Mouse (Mus musculus) lung, embryonic 16.5 days (tissue): ENCODE results near the gene Erc1. TPM values are rescaled to one million over a fixed set of nuclear protein-coding genes. Genes with fewer than 3 reads are reported as not detected.

Experiments
- ATAC-seq: fragments of 200-750 bp; cut with Nextera tagmentation; 2 replicates; pipeline ENCODE4 v1.8.0; 2017; ENCODE audit warnings: low read depth, mild to moderate bottlenecking, moderate library complexity
- H3K27ac ChIP-seq: fragments of 300-500 bp; sonication (generic); 2 replicates; pipeline ENCODE4 v1.5.1; 2014; ENCODE audit warnings: mild to moderate bottlenecking, control low read depth, low read length
- H3K27me3 ChIP-seq: fragments of 300-500 bp; sonication (generic); 2 replicates; pipeline ENCODE4 v1.6.1; 2014; ENCODE audit warnings: low read depth, low read length, mixed read lengths; ENCODE audit not compliant: control insufficient read depth, insufficient read depth
- H3K36me3 ChIP-seq: fragments of 300-500 bp; sonication (generic); 2 replicates; pipeline ENCODE4 v1.6.1; 2014; ENCODE audit warnings: low read length; ENCODE audit not compliant: control insufficient read depth, insufficient read depth
- H3K4me1 ChIP-seq: fragments of 300-500 bp; sonication (generic); replicated peaks from 2 replicates; pipeline ENCODE4 v1.6.1; 2014; ENCODE audit warnings: low read length, mixed read lengths; ENCODE audit not compliant: control insufficient read depth, insufficient read depth
- H3K4me2 ChIP-seq: fragments of 300-500 bp; sonication (generic); 2 replicates; pipeline ENCODE4 v1.6.1; 2014; ENCODE audit warnings: low read depth, low read length, control low read depth
- H3K4me3 ChIP-seq: fragments of 300-500 bp; sonication (generic); 2 replicates; pipeline ENCODE4 v1.5.1; 2014; ENCODE audit warnings: mild to moderate bottlenecking, low read length, control low read depth
- H3K9ac ChIP-seq: fragments of 300-500 bp; sonication (generic); 2 replicates; pipeline ENCODE4 v1.6.1; 2014; ENCODE audit warnings: low read length, control low read depth
- H3K9me3 ChIP-seq: fragments of 300-500 bp; sonication (generic); 2 replicates; pipeline ENCODE4 v1.6.1; 2016; ENCODE audit warnings: low read length; ENCODE audit not compliant: control insufficient read depth
- WGBS: fragments of 180-500 bp; shearing (Covaris S2); extraction: QIAGEN DNeasy Blood & Tissue Kit; methylation state at CpG from one replicate; pipeline ENCODE4 v1.1.7; 2014; 5-methylcytosine and 5-hydroxymethylcytosine counted together
- polyA plus RNA-seq: library from polyadenylated mRNA; unstranded; fragments of >200 nt; fragmentation: Nextera tagmentation; extraction: Ambion mirVana; gene quantifications from 2 replicates; pipeline ENCODE4 v1.2.1, GENCODE M21; 2015

Gene Erc1
- 14.2 and 14.4 TPM in 2 replicates for polyA plus RNA-seq

DNA sequence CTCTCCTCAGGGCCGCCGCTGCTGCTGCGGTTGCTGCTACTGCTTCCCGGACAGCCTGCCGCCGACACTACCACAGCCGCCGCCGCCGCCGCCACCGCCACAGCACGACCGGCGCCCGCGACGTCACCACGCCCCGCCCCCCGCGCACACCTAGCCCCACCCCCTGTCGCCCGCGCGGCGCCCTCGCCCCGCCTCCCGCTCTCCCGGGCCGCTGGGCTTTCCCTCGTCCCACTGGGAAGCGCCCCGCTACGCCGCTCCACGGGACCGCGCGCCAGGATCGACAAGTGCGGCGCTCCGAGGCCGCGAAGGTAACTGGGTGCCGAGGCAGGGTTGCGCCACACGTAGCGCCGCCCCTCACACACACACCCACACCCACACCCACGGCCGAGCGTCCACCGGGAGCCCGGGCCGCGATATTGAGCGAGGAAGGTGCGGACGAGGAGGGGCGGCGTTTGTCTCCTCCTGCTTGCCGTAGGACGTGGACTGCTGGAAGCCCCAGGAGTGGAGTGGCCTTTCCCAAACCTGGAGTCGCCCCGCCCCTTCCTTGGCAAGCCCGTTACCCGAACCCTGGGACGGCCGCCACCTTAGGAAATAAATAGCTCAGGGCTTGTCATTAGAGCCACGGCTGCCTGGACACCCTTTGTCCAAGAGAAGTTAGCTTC, at the start of gene Erc1:
Gene Erc1 (minus strand): TSS at position 134 of the 662 bp plus-strand sequence.
- peaks cover 13% of the 10 kb centered on the region for H3K4me1 ChIP-seq
- ATAC-seq, result peak; percentile 98
- peak within 1 kb of the TSS; percentile 93 for H3K9ac ChIP-seq

GRCm38 (mm10) chr6:119892711-119893110, 44.7 kb upstream of the Erc1 start:
- ATAC-seq, result no peak
- Histone ChIP-seq H3K9ac (no peak overlapping the region), H3K27me3 (no peaks in the 10 kb centered on the region; the same call in 1 of the 2 replicates), H3K4me3 (no peak overlapping the region), H3K27ac (no peak overlapping the region), H3K9me3 (no peaks in the 10 kb centered on the region), H3K36me3 (no peaks in the 10 kb centered on the region), H3K4me2 (no peak overlapping the region), H3K4me1 (no peaks in the 10 kb centered on the region)
- 77% methylated on average over 7 of the region's 7 CpGs for WGBS

More for the DNA sequence above, at the start of gene Erc1:
- peak within 1 kb of the TSS; percentile 92 for H3K4me2 ChIP-seq
- H3K27me3 ChIP-seq, result no peaks in the 10 kb centered on the region
- H3K27ac ChIP-seq, result peak within 1 kb of the TSS; percentile 96
- H3K9me3 ChIP-seq, result no peaks in the 10 kb centered on the region
- peak within 1 kb of the TSS; percentile 97 for H3K4me3 ChIP-seq
- no peaks in the 10 kb centered on the region for H3K36me3 ChIP-seq
- under 1% methylated on average over 42 of the region's 73 CpGs for WGBS

GRCm38 (mm10) chr6:119883151-119883550, 35.2 kb upstream of the Erc1 start:
- Histone ChIP-seq H3K4me2 (no peak overlapping the region), H3K4me1 (no peaks in the 10 kb centered on the region), H3K9ac (no peak overlapping the region), H3K36me3 (no peaks in the 10 kb centered on the region), H3K27me3 (no peaks in the 10 kb centered on the region), H3K9me3 (no peaks in the 10 kb centered on the region), H3K27ac (no peak overlapping the region), H3K4me3 (no peak overlapping the region)
- WGBS, result 44% methylated on average over 7 of the region's 7 CpGs
- no peak for ATAC-seq

GRCm38 (mm10) chr6:119864341-119865034, 16.5 kb upstream of the Erc1 start:
- no peak overlapping the region for H3K4me2 ChIP-seq
- no peaks in the 10 kb centered on the region for H3K36me3 ChIP-seq
- H3K27ac ChIP-seq, result no peak overlapping the region
- no peaks in the 10 kb centered on the region for H3K9me3 ChIP-seq
- H3K4me3 ChIP-seq, result no peak overlapping the region
- no peaks in the 10 kb centered on the region for H3K27me3 ChIP-seq
- 79% methylated on average over 11 of the region's 11 CpGs for WGBS
- no peaks in the 10 kb centered on the region for H3K4me1 ChIP-seq
- no peak for ATAC-seq
- H3K9ac ChIP-seq, result no peak overlapping the region

DNA sequence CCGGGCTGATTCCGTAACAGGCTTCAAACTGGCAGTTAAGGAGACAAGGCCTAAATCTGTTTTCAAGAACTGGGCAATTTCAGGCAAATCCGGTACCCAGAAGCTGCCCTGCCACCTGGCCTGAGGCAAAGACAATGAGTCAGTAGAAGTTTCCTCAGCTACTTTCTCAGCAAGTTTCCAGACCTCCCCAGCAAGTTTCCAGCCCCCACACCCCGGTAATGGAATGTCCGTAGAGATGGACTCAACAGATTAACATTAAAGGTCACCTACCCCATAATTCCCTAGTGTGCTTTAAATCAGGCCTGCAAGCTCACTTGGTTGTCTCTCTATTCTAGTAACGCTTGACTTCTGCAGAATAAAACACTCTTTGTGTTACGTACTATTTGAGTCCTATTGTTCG, 13.6 kb upstream of the Erc1 start:
- Histone ChIP-seq H3K27ac (no peak overlapping the region), H3K4me1 (no peaks in the 10 kb centered on the region), H3K4me2 (no peak overlapping the region), H3K27me3 (no peaks in the 10 kb centered on the region), H3K36me3 (no peaks in the 10 kb centered on the region), H3K9ac (no peak overlapping the region), H3K9me3 (no peaks in the 10 kb centered on the region), H3K4me3 (no peak overlapping the region)
- 81% methylated on average over 8 of the region's 8 CpGs for WGBS
- ATAC-seq, result no peak

- H3K4me1 ChIP-seq, result no peaks in the 10 kb centered on the region
- no peak overlapping the region for H3K4me2 ChIP-seq
- H3K27me3 ChIP-seq, result no peaks in the 10 kb centered on the region
- no peak overlapping the region for H3K4me3 ChIP-seq
- 84% methylated on average over 2 of the region's 2 CpGs for WGBS
- no peaks in the 10 kb centered on the region for H3K9me3 ChIP-seq
- no peaks in the 10 kb centered on the region for H3K36me3 ChIP-seq
- H3K9ac ChIP-seq, result no peak overlapping the region
- no peak for ATAC-seq
- H3K27ac ChIP-seq, result no peak overlapping the region
Measured at GRCm38 (mm10) chr6:119860236-119860635, 12.3 kb upstream of the Erc1 start.

DNA sequence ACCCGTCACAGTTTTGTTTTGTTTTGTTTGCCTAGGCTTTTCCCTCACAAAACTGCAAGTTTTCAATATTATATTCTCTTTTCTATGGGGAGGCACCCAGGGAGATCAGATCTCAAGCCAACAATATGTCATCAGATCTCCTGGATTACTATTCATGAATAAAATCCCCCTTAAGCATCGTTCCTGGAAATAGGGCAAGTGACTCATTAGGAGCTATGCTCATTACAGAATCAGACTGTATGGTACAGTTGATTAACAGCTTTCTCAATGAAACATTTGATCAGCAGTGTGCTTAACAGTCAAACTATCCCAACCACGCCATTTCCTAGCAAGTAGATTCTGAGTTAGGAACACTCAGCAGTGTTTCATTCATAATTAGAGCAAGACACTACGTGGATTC, 7.5 kb upstream of the Erc1 start:
- Histone ChIP-seq H3K4me1 (no peaks in the 10 kb centered on the region), H3K9ac (no peak overlapping the region), H3K27me3 (no peaks in the 10 kb centered on the region), H3K4me3 (no peak overlapping the region), H3K36me3 (no peaks in the 10 kb centered on the region), H3K4me2 (no peak overlapping the region), H3K9me3 (no peaks in the 10 kb centered on the region), H3K27ac (no peak overlapping the region)
- ATAC-seq, result no peak
- WGBS, result 79% methylated on average over 4 of the region's 4 CpGs

DNA sequence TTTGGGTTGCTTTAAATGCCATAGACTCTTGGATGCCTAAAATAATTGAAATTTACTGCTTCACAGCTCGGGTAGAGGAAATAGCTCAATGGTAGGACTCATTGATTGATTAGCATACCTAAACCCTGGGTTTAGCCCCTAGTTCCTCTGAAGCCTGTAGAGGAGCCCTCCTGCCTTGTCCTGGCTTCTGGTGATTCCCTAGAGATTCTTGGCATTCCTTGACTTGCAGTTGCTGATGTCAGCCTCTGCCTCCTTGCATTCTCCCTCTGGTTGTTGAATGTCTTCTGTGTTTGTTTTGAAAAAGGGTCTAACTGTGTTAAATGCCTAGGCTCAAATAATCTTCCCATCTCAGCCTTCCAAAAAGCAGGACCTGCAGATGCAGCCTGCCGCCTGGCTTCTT, 6.2 kb upstream of the Erc1 start:
- Histone ChIP-seq H3K9me3 (no peaks in the 10 kb centered on the region), H3K4me1 (peaks cover 3% of the 10 kb centered on the region), H3K4me3 (no peak overlapping the region), H3K27me3 (no peaks in the 10 kb centered on the region), H3K36me3 (no peaks in the 10 kb centered on the region), H3K4me2 (no peak overlapping the region), H3K9ac (no peak overlapping the region), H3K27ac (no peak overlapping the region; the same call in 1 of the 2 replicates)
- ATAC-seq, result no peak
- WGBS, result 28% methylated on average over 2 of the region's 2 CpGs

DNA sequence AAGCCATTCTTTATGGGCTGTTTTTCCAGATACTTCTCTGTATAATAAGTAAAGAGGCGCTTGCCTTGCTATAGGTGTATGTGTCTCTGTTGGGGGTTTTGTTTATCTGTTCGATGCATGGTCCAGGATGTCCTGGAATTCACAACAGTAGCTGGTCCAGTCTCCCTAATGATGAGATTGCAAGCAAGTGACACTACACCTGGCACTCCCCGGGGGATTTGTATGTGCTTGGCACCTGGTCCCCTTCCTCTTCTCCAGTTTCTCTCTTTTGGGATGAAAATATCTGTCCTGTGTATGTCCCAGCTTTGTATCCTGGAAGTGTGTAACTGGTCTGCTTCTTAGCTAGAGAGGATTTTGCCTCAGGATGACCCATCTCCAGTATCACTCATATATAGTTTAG, 1.9 kb upstream of the Erc1 start:
- Histone ChIP-seq H3K36me3 (no peaks in the 10 kb centered on the region), H3K27me3 (no peaks in the 10 kb centered on the region), H3K9me3 (no peaks in the 10 kb centered on the region), H3K4me1 (peaks cover 13% of the 10 kb centered on the region), H3K4me3 (no peak overlapping the region), H3K4me2 (no peak overlapping the region), H3K27ac (no peak overlapping the region), H3K9ac (no peak overlapping the region)
- WGBS, result 92% methylated on average over 3 of the region's 3 CpGs
- no peak for ATAC-seq
